Mouse (Mus musculus) left cerebral cortex, postnatal 36 days (tissue): ENCODE results near the gene Tm4sf19. TPM values are rescaled to one million over a fixed set of nuclear protein-coding genes. Genes with fewer than 3 reads are reported as not detected.

Experiments
- DNase-seq, 2 experiments: peaks; one replicate each; pipeline ENCODE4 v3.0.0; 2021 to 2022; ENCODE audit warnings: low spot score in 2 of 2, mixed read lengths in 1 of 2
- intact Hi-C: fragments of 180-260 bp; cut with DNase I; formaldehyde crosslinking; loops from one replicate; pipeline ENCODE4 v1.15.1; 2025
- total RNA-seq, 2 experiments: library from RNA; stranded (reverse); gene quantifications; 2 replicates each; pipeline ENCODE4 v1.2.3; 2021

Tm4sf19 gene
- total RNA-seq = not detected

- intact Hi-C loops = no loop called here
- no peak for DNase-seq
Observed at GRCm38 (mm10) chr16:32400267-32400666, at the start of gene Tm4sf19. TSS of gene Tm4sf19 (plus strand) at chr16:32400506.

DNA sequence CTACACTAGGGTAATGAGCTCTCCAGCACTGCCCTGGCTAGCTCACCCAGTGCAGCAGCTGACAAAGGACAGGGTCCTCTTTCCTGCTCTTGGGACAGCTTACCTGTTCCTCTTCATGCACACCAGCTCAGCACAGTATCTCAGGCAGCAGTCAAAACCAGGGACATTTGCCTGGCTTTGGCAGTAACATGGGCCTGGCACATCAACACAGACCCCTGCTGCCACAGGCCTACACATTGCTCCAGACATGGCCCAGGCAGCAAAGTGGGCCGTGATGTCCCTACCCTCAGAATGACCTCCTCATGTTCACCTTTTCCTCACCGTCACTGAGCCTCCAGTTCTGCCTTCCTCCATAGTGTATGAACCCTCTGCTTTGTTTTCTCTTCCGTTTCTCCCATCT lies 49.5 kb upstream of the Tm4sf19 start:
- intact Hi-C loops = no loop called here
- no peak for DNase-seq

DNA sequence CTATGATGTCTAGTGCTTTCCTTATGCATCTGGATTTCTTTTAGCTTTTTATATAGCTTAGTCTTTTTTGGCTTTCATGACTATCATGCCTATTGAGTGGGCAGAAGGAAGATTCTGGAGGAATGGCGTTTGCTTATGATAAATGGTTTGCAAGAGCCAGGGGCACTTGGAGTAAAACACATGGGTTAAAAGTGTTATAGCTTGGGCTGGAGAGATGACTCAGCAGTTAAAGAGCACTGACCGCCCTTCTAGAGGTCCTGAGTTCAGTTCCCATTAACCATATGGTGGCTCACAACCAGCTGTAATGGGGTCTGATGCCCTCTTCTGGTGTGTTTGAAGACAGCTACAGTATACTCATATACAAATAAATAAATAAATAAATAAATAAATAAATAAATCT lies 36.8 kb upstream of the Tm4sf19 start:
- no peak for DNase-seq
- intact Hi-C loops = no loop called here

GRCm38 (mm10) chr16:32371351-32371750 lies 29.0 kb upstream of the Tm4sf19 start:
- intact Hi-C loops = no loop called here
- DNase-seq = no peak

DNA sequence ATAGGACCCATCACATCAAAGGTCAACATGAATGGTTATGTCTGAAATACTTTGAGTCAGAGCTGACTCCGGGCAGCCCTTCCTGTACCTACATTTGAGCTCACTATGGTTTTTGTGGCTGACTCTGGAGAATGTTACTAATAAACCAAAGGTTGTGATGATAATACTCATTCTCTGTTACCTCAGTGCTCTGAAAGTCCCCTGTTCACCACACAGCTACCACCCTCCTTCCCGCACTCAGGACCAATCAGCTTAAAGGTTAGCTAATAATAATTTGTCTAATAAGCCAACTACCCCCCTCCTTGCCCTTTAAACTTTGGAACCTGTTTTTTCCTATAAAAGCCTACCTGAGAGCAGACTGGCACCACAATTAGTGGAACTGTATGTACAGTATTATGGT lies 20.7 kb upstream of the Tm4sf19 start:
- intact Hi-C loops = no loop called here

DNA sequence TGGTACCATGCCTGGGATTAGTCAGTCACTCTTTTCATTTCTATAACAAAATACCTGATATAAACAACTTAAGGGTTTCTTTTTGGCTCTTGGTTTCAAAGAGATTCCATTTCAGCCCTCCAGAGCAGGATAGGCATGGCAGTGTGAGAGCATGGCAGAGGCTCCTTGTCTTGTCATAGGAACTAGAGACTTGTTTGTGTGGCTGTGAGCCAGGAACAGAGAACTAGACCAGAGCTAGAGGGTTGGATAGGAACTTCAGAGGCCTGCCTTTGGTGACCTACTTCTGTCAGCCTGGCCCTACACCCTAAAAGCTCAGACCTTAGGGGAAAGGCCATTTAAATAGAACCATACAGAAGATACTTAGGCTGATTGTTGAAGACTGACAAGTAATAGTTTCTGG lies 17.4 kb upstream of the Tm4sf19 start:
- DNase-seq = no peak
- intact Hi-C loops = no loop called here

More for the DNA sequence above, 20.7 kb upstream of the Tm4sf19 start:
- no peak for DNase-seq

- DNase-seq = no peak
- intact Hi-C loops = no loop called here
Observed at GRCm38 (mm10) chr16:32384885-32385284, 15.4 kb upstream of the Tm4sf19 start.

- intact Hi-C loops = no loop called here
- no peak for DNase-seq
Observed at GRCm38 (mm10) chr16:32386826-32387225, 13.5 kb upstream of the Tm4sf19 start.

DNA sequence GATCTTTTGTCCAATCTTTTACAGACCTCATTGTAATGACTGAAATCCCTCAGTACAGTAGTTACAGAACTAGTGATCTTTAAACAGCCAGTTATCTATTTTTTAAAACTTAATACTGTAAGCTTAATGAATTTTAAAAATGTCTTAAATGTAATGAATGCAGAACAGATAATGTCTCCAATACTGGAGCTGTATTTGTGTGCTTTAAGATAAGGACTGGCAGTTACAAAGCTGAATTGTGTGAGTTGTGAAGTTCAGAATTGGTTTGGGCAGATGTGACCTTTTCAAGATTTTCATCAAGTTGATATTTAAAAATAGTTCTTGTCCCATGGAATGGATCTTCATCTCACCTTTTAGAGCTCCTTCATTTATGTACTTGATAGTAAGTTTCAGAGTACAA lies 11.3 kb upstream of the Tm4sf19 start:
- intact Hi-C loops = no loop called here

DNA sequence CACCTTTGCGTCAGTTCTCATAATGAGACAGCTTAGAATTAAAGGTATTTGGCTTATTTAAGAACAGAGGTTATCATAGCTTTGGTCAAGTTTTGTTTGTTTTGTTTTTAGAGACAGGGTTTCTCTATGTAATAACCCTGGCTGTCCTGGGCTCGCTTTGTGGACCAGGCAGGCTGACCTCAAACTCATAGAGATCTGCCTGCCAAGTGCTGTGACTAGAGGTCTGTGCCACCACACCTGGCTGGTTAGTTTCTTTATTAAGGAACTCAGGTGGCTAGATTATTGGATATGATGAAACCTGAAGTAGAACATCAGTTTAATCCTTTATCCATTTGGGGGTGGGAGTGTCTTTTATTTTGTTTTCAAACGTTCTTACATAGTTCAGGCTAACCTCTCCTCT lies 10.5 kb upstream of the Tm4sf19 start:
- intact Hi-C loops = no loop called here
- no peak for DNase-seq

More for the DNA sequence above, 11.3 kb upstream of the Tm4sf19 start:
- no peak for DNase-seq

- no peak for DNase-seq
- intact Hi-C loops = no loop called here
Observed at GRCm38 (mm10) chr16:32390882-32391281, 9.4 kb upstream of the Tm4sf19 start.

- no peak for DNase-seq
Observed at GRCm38 (mm10) chr16:32395679-32396540, 4.4 kb upstream of the Tm4sf19 start.

DNA sequence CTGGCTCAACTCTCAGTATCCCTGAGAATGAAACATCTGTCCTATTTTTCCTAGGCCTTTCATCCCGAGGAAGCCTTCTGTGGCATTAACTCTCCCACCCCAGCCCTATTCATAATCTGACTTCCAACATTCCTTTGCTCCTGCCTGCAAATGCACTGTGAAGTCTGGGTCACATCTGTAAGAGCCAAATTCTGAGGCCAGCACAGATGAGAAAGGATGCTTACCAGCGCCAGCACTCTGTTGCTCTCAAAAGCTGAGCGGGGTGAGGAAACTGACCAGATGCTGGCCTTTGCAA lies 3.8 kb upstream of the Tm4sf19 start:
- intact Hi-C loops = no loop called here
- DNase-seq = no peak

More at GRCm38 (mm10) chr16:32395679-32396540, 4.4 kb upstream of the Tm4sf19 start:
- intact Hi-C loops = no loop called here

GRCm38 (mm10) chr16:32398206-32398605 lies 2.1 kb upstream of the Tm4sf19 start:
- intact Hi-C loops = no loop called here
- DNase-seq = no peak

- intact Hi-C loops = no loop called here
- no peak for DNase-seq
Observed at GRCm38 (mm10) chr16:32401335-32401965, 1.1 kb downstream of the Tm4sf19 start.

DNA sequence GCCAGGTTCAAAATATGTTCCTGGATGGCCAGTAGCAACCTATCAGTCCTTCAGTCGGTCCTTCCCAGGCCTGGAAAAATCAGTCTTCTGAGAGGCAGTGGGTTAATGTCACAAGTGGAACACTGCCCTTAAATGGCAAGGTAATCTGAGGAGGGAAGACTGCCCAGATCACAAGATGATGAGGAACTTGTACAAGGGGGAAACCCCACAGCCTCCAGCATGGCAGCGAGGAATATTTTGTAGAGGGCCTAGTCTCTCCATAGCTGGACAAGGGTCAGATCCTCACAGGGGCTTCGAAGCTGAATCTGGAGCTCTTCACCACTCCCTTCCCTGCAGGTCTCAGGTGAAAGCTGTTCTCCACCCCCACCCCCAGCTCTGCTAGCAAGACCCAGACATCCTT lies 2.5 kb downstream of the Tm4sf19 start:
- intact Hi-C loops = no loop called here
- no peak for DNase-seq

- intact Hi-C loops = no loop called here
- no peak for DNase-seq
Observed at GRCm38 (mm10) chr16:32405716-32406115, 5.4 kb downstream of the Tm4sf19 start.

- intact Hi-C loops = no loop called here
- no peak for DNase-seq
Observed at GRCm38 (mm10) chr16:32406671-32407070, 6.4 kb downstream of the Tm4sf19 start.

- no peak for DNase-seq
- intact Hi-C loops = no loop called here
Observed at GRCm38 (mm10) chr16:32407730-32408129, 7.4 kb downstream of the Tm4sf19 start.

DNA sequence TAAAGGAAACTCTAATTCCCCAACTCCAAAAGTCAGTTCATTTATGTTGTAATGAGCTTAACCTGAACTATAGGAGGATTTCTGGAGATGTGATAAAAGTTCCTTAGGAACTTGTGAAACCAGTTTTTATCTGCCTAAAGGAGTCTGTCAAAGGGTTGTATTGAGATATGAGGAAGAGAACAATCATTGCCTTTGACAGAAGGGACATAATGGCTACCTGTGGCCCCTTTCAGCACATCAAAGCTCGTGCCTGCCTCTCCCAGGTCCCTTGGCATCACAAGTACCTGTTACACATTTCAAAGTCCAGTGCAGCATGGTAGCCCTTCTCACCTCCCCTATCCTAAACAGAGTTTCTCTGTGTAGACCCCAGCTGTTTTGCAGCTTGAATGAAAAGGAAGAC lies 17.2 kb downstream of the Tm4sf19 start:
- no peak for DNase-seq
- intact Hi-C loops = no loop called here
